Mouse (Mus musculus) bone marrow macrophage, adult 2 months (primary cell): ENCODE measurements around the gene Irgq.

Experiments used
- CTCF ChIP-seq: IDR thresholded peaks from 2 replicates; pipeline ENCODE4 v1.5.1; 2012; ENCODE audit warnings: low read depth, mild to moderate bottlenecking, low read length, moderate library complexity
- POLR2A ChIP-seq: IDR thresholded peaks from 2 replicates; pipeline ENCODE4 v1.6.1; 2012; ENCODE audit warnings: mild to moderate bottlenecking, low read depth, low read length, borderline replicate concordance

DNA sequence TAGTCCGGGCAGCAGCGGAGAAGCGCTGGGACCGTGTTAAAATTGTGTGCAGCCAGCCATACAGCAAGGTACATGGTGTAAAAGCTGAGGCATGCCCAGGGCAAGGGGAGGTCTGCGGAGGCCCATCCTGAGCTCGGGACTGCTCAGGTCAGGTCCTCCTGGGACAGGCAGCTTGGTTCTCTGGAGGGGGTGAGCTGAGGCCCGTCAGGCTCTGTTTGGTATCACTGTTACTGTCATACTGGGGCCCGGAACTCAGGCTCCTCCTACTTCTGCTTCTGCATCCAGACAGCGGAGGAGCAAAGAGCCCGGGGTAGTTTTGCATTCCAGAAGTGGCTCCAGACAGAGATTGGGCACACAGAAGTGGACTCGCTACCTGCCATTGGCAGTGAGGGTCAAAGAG lies 35.1 kb downstream of the Irgq start:
- no peak for TF ChIP-seq POLR2A
- no peak for TF ChIP-seq CTCF
